In genomic region chr3:73667245-73668131, GRCm38 (mm10) we compare ENCODE assay signal across 19 mouse cellular contexts. TPM values are rescaled to one million over a fixed set of nuclear protein-coding genes. Genes with fewer than 3 reads are reported as not detected.
"Had no signal": no experiment of that assay in that cellular context is flagged by ENCODE, and none has a peak within 500 bp of the region (broad histone marks: within the 10 kb centered on the region; RNA-seq: fewer than 3 reads in every experiment).

No protein-coding gene starts in this region.

- H3K27ac ChIP-seq: liver, embryonic 13.5 days; liver, embryonic 15.5 days; macrophage; midbrain, embryonic 13.5 days; midbrain, embryonic 15.5 days; neural tube, embryonic 12.5 days had no signal

- ATAC-seq: liver, postnatal 0 days; midbrain, embryonic 13.5 days; midbrain, embryonic 15.5 days had no signal

- H3K36me3 ChIP-seq: liver, embryonic 13.5 days; liver, embryonic 15.5 days; midbrain, embryonic 13.5 days; midbrain, embryonic 15.5 days; neural tube, embryonic 12.5 days had no signal

- H3K4me3 ChIP-seq: liver, embryonic 13.5 days; liver, embryonic 15.5 days; megakaryocyte, embryonic 14.5 days; midbrain, embryonic 13.5 days; midbrain, embryonic 15.5 days; neural tube, embryonic 12.5 days had no signal

- H3K9me3 ChIP-seq: liver, embryonic 13.5 days; liver, embryonic 15.5 days; megakaryocyte, embryonic 14.5 days; midbrain, embryonic 13.5 days; midbrain, embryonic 15.5 days; neural tube, embryonic 12.5 days had no signal

- H3K9ac ChIP-seq: liver, embryonic 13.5 days; liver, embryonic 15.5 days; liver, postnatal 0 days; midbrain, embryonic 13.5 days; midbrain, embryonic 15.5 days; neural tube, embryonic 12.5 days had no signal

- DNase-seq: liver, embryonic 13.5 days; liver, postnatal 0 days; lung, postnatal 14 days; lung, postnatal 36 days; right cerebral cortex, postnatal 14 days; thymus, adult 2 months; thymus, postnatal 25 days; thymus, postnatal 4 days had no signal

- H3K4me2 ChIP-seq: liver, embryonic 11.5 days; liver, embryonic 13.5 days; liver, embryonic 15.5 days; midbrain, embryonic 11.5 days; midbrain, embryonic 13.5 days; midbrain, embryonic 15.5 days; neural tube, embryonic 12.5 days had no signal

- H3K27me3 ChIP-seq: liver, embryonic 13.5 days; liver, embryonic 15.5 days; megakaryocyte, embryonic 14.5 days; midbrain, embryonic 13.5 days; midbrain, embryonic 15.5 days; neural tube, embryonic 12.5 days had no signal

- H3K4me1 ChIP-seq: liver, embryonic 13.5 days; liver, embryonic 15.5 days; megakaryocyte, embryonic 14.5 days; midbrain, embryonic 13.5 days; midbrain, embryonic 15.5 days; neural tube, embryonic 12.5 days had no signal

RNA-seq across cellular contexts. Expression of gene Bche, which starts 40.7 kb away (rescaled TPM):
- total RNA-seq: megakaryocyte progenitor cell, adult 5-6 weeks; monocyte, adult 5-6 weeks; neutrophil, adult 5-6 weeks had no signal
- polyA plus RNA-seq: macrophage had no signal
